Mouse (Mus musculus) heart, postnatal 0 days (tissue): Measurements from ENCODE around the gene Scamp3. TPM values are rescaled to one million over a fixed set of nuclear protein-coding genes. Genes with fewer than 3 reads are reported as not detected.

Source experiments
- ATAC-seq: fragments of 200-750 bp; cut with Nextera tagmentation; 2 replicates; pipeline ENCODE4 v1.8.0; 2017; ENCODE audit warnings: low read depth, moderate number of reproducible peaks, moderate library complexity; ENCODE audit not compliant: insufficient read depth
- DNase-seq: peaks from one replicate; pipeline ENCODE4 v3.0.0-alpha.2; 2016; ENCODE audit warnings: low spot score
- H3K27ac ChIP-seq: fragments of 300-500 bp; sonication (generic); 2 replicates; pipeline ENCODE4 v1.5.1; 2014; ENCODE audit warnings: low read depth, mild to moderate bottlenecking
- H3K27me3 ChIP-seq: fragments of 300-500 bp; sonication (generic); 2 replicates; pipeline ENCODE4 v1.6.1; 2014; ENCODE audit warnings: low read length, mixed read lengths; ENCODE audit not compliant: control insufficient read depth, insufficient read depth
- H3K36me3 ChIP-seq: fragments of 300-500 bp; sonication (generic); replicated peaks from 2 replicates; pipeline ENCODE4 v1.6.1; 2014; ENCODE audit warnings: low read length, mixed read lengths; ENCODE audit not compliant: control insufficient read depth, insufficient read depth
- H3K4me1 ChIP-seq: fragments of 300-500 bp; sonication (generic); 2 replicates; pipeline ENCODE4 v1.6.1; 2014; ENCODE audit warnings: antibody characterized with exemption; ENCODE audit not compliant: control insufficient read depth, insufficient read depth
- H3K4me2 ChIP-seq: fragments of 300-500 bp; sonication (generic); 2 replicates; pipeline ENCODE4 v1.6.1; 2014; ENCODE audit warnings: low read depth, mild to moderate bottlenecking, low read length, moderate library complexity
- H3K4me3 ChIP-seq: fragments of 300-500 bp; sonication (generic); 2 replicates; pipeline ENCODE4 v1.5.1; 2014; ENCODE audit warnings: low read depth, low read length
- H3K9ac ChIP-seq: fragments of 300-500 bp; sonication (generic); replicated peaks from 2 replicates; pipeline ENCODE4 v1.6.1; 2014; ENCODE audit warnings: low read depth, low read length, mixed read lengths
- H3K9me3 ChIP-seq: fragments of 300-500 bp; sonication (generic); replicated peaks from 2 replicates; pipeline ENCODE4 v1.6.1; 2016; ENCODE audit warnings: low read length; ENCODE audit not compliant: control insufficient read depth
- CTCF ChIP-seq: IDR thresholded peaks from 2 replicates; pipeline ENCODE4 v1.5.1; 2016; ENCODE audit warnings: antibody characterized with exemption, control low read depth, low read depth
- EP300 ChIP-seq: IDR thresholded peaks from 2 replicates; pipeline ENCODE4 v1.6.1; 2016; ENCODE audit warnings: antibody characterized with exemption, low read depth
- WGBS: fragments of 180-500 bp; shearing (Covaris S2); extraction: QIAGEN DNeasy Blood & Tissue Kit; methylation state at CpG from one replicate; pipeline ENCODE4 v1.1.7; 2014; 5-methylcytosine and 5-hydroxymethylcytosine counted together
- polyA plus RNA-seq: library from polyadenylated mRNA; unstranded; fragments of >200 nt; fragmentation: Nextera tagmentation; extraction: Ambion mirVana; gene quantifications from 2 replicates; pipeline ENCODE4 v1.2.1, GENCODE M21; 2015
- total RNA-seq: library from RNA; depleted of rRNA; stranded (reverse); fragments of >200 nt; gene quantifications from 2 replicates; pipeline ENCODE4 v1.2.3, GENCODE M21; 2014; ENCODE audit warnings: low replicate concordance

The Scamp3 gene
- total and polyA plus RNA-seq, 2 experiments from 2014 or later, result 60.7 to 65.9 TPM

DNA sequence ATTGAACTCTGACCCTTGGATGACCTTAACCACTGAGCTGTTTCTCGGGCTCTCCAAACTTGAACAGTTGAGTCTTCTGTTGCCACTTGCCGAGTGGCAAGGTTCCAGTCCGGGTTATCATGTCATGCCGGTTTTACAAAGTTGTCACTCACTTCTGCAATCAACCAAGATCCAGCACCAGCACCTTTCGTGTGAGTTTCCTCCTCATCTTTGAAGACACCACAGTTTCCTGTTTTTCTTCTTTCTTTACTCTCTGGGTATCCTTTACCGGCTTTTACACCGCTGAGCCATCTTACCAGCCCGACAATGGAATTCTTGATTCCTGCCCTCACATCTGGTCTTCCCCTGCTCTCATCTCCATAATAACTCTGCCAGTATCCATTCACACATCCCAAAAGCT, 13.2 kb downstream of the Scamp3 start:
- no peaks in the 10 kb centered on the region for H3K9me3 ChIP-seq
- H3K27ac ChIP-seq, result peak overlapping the region; percentile 23; the same call in 1 of the 2 replicates
- 66% methylated on average over 8 of the region's 8 CpGs for WGBS
- TF ChIP-seq CTCF, result no peak
- no peak for TF ChIP-seq EP300
- H3K27me3 ChIP-seq, result no peaks in the 10 kb centered on the region
- H3K9ac ChIP-seq, result no peak overlapping the region
- no peak overlapping the region for H3K4me3 ChIP-seq
- ATAC-seq (no peak), DNase-seq (no peak)
- 0 out of 2 replicates have a peak, but pooled peaks cover under 1% of the 10 kb centered on the region for H3K4me1 ChIP-seq
- H3K36me3 ChIP-seq, result no peaks in the 10 kb centered on the region
- H3K4me2 ChIP-seq, result no peak overlapping the region

DNA sequence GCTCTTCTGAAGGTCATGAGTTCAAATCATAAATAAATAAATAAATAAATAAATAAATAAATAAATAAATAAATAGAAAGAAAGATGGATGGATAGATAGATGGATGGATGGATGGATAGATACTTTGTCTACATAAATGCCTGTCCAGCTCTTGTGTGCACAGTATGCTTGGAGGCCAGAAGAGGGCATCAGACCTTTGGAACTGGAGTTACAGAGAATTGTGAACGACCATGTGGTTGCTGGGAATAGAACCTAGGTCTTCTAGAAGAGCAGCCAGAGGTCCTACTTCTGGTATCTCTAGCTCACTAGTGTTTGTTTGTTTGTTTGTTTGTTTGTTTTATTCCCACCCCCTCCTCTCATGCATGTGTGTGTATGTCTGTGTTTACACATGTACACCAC, 16.1 kb downstream of the Scamp3 start:
- H3K27ac ChIP-seq, result no peak overlapping the region
- WGBS, result 78% methylated on average over 1 of the region's 1 CpGs
- TF ChIP-seq EP300, result no peak
- TF ChIP-seq CTCF, result no peak
- H3K9me3 ChIP-seq, result no peaks in the 10 kb centered on the region
- H3K4me3 ChIP-seq, result no peak overlapping the region
- H3K4me2 ChIP-seq, result no peak overlapping the region
- H3K27me3 ChIP-seq, result no peaks in the 10 kb centered on the region
- DNase-seq, result no peak
- ATAC-seq, result no peak
- peaks cover 6% of the 10 kb centered on the region; the same call in 1 of the 2 replicates for H3K4me1 ChIP-seq
- H3K9ac ChIP-seq, result no peak overlapping the region
- no peaks in the 10 kb centered on the region for H3K36me3 ChIP-seq

DNA sequence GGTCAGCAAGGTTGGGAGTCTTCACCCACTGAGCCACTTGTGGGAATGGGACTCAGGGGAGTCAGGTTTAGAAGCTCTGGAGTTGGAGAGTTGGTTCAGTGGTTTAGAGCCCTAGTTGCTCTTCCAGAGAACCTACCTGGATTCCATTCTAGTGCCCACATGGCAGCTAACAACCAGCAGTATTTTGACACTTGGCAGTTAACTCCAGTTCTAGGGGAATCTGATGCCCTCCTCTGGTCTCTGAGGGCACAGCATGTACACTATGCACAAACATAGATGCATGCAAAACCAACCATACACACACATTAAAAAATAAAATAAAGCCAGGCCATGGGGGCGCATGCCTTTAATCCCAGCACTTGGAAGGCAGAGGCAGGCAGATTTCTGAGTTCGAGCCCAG, 16.6 kb downstream of the Scamp3 start:
- Histone ChIP-seq H3K9ac (no peak overlapping the region), H3K9me3 (no peaks in the 10 kb centered on the region), H3K27ac (no peak overlapping the region), H3K4me2 (no peak overlapping the region), H3K4me3 (no peak overlapping the region), H3K27me3 (no peaks in the 10 kb centered on the region), H3K4me1 (peaks cover 6% of the 10 kb centered on the region; the same call in 1 of the 2 replicates), H3K36me3 (no peaks in the 10 kb centered on the region)
- WGBS, result 83% methylated on average over 2 of the region's 2 CpGs
- no peak for ATAC-seq
- no peak for DNase-seq
- TF ChIP-seq CTCF (peak; percentile 40), EP300 (no peak)

DNA sequence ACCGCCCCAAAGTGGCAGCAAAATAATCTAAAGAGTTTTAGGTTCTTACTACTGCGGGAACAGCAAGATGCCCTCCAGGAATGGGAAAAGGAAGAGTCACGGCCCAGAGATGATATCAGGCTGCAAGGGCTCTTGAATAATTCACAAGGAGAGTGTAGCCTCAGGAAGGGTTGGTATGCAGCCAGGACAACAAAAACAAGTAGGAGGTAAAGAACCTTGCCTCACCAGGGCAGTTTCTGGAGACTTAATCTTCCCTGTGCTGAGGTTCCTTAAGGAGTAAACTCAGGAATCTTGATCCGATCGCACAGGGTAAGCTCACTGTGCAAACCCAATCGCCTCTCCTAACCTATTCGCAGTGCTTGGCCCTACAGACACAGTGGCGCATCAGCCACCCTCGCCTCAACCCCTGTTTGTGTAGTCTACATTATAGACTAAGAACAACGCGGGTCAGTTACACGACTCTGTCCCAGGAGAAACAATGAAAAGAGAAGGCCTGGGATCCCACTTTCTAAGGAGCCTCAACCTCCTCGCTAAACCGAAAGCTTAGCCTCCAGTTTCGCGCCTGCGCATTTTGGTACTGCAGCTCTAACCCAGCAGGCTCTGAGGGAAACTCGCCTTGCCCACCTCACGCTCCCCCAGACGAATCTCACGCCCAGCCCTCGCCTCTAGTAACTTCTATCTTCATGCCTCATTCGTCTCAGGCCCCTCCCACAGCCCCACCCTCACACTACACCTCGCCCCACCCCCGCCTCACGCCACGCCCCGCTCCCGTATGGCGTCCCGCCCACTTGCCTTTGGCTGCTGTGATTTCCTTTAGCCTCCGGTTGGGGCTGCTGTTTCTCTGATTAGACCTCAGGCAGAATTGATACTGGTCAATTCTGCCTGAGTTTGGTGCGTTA, 19.0 kb downstream of the Scamp3 start:
- H3K27ac ChIP-seq, result peak overlapping the region; percentile 78
- TF ChIP-seq EP300 (no peak), CTCF (peak; percentile 51)
- H3K4me1 ChIP-seq, result peaks cover 6% of the 10 kb centered on the region; the same call in 1 of the 2 replicates
- 6% methylated on average over 33 of the region's 33 CpGs for WGBS
- H3K36me3 ChIP-seq, result no peaks in the 10 kb centered on the region
- H3K9me3 ChIP-seq, result no peaks in the 10 kb centered on the region
- peak; percentile 94 for DNase-seq
- peak overlapping the region; percentile 57 for H3K4me3 ChIP-seq
- H3K27me3 ChIP-seq, result no peaks in the 10 kb centered on the region
- ATAC-seq, result peak; percentile 96
- peak overlapping the region; percentile 71 for H3K4me2 ChIP-seq
- H3K9ac ChIP-seq, result peak overlapping the region; percentile 65

DNA sequence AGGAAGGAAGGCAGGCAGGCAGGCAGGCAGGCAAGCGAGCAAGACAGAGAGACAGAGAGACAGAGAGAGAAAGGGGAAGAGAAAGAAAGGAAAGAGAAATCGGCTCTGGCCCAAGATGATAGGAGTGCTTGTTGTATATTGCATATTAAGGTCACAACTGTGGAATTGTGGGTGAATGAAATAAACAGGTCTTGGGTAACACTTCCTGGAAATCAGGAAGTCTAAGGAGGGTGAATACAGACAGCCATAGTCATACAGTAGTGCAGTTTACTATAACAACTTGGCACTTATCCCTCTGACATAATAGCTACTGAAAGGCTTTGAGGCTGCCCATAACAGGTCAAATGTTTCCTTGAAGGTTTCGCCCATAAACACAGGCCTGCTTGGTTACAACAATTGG, 22.6 kb downstream of the Scamp3 start:
- TF ChIP-seq EP300 (no peak), CTCF (no peak)
- WGBS, result 50% methylated on average over 3 of the region's 3 CpGs
- Histone ChIP-seq H3K27ac (no peak overlapping the region), H3K9me3 (no peaks in the 10 kb centered on the region), H3K9ac (no peak overlapping the region), H3K4me2 (no peak overlapping the region), H3K4me1 (peaks cover 11% of the 10 kb centered on the region), H3K36me3 (peaks cover 7% of the 10 kb centered on the region; the same call in 1 of the 2 replicates), H3K4me3 (no peak overlapping the region), H3K27me3 (no peaks in the 10 kb centered on the region)
- DNase-seq (no peak), ATAC-seq (no peak)
